Mouse (Mus musculus): ENCODE results near the gene Vamp9. TPM values are rescaled to one million over a fixed set of nuclear protein-coding genes. Genes with fewer than 3 reads are reported as not detected.

The Vamp9 gene
- not detected for total RNA-seq (2018; cell fraction: chromatin; rRNA removed)
- not detected for total RNA-seq (2018; cell fraction: cytosol; rRNA removed)
- total RNA-seq (2018; cell fraction: nucleus; rRNA removed), result not detected
- polyA plus RNA-seq (2018), result not detected in 3 replicates

GRCm38 (mm10) chr5:99906181-99906956 lies at the start of gene Vamp9:
Vamp9 (plus strand) TSS chr5:99906254.
- Histone ChIP-seq H3K4me3 (ENCODE audit: inconsistent target) (no peak within 1 kb of the TSS), H3K79me2 (ENCODE audit: inconsistent target) (no peaks in the 10 kb centered on the region), H3K27ac (no peak within 1 kb of the TSS), H3K36me3 (ENCODE audit: inconsistent target) (no peaks in the 10 kb centered on the region)
- 11% methylated on average over 47 of the region's 49 CpGs for WGBS (ENCODE audit: missing documents)

- Histone ChIP-seq H3K4me3 (ENCODE audit: inconsistent target) (no peak overlapping the region), H3K27ac (no peak overlapping the region), H3K79me2 (ENCODE audit: inconsistent target) (no peaks in the 10 kb centered on the region), H3K36me3 (ENCODE audit: inconsistent target) (no peaks in the 10 kb centered on the region)
- 32% methylated on average over 14 of the region's 14 CpGs for WGBS (ENCODE audit: missing documents)
Measured at GRCm38 (mm10) chr5:99857106-99857637, 48.9 kb upstream of the Vamp9 start.

- no peak overlapping the region for H3K4me3 ChIP-seq (ENCODE audit: inconsistent target)
- no peaks in the 10 kb centered on the region for H3K36me3 ChIP-seq (ENCODE audit: inconsistent target)
- no peak overlapping the region for H3K27ac ChIP-seq
- no peaks in the 10 kb centered on the region for H3K79me2 ChIP-seq (ENCODE audit: inconsistent target)
- 91% methylated on average over 13 of the region's 13 CpGs for WGBS (ENCODE audit: missing documents)
Measured at GRCm38 (mm10) chr5:99859637-99860433, 46.2 kb upstream of the Vamp9 start.

GRCm38 (mm10) chr5:99861816-99862215 lies 44.2 kb upstream of the Vamp9 start:
- no peak overlapping the region for H3K27ac ChIP-seq
- no peaks in the 10 kb centered on the region for H3K36me3 ChIP-seq (ENCODE audit: inconsistent target)
- WGBS (ENCODE audit: missing documents), result 93% methylated on average over 6 of the region's 6 CpGs
- no peaks in the 10 kb centered on the region for H3K79me2 ChIP-seq (ENCODE audit: inconsistent target)
- no peak overlapping the region for H3K4me3 ChIP-seq (ENCODE audit: inconsistent target)

GRCm38 (mm10) chr5:99863656-99864380 lies 42.2 kb upstream of the Vamp9 start:
- WGBS (ENCODE audit: missing documents), result 76% methylated on average over 13 of the region's 13 CpGs
- Histone ChIP-seq H3K4me3 (ENCODE audit: inconsistent target) (no peak overlapping the region), H3K36me3 (ENCODE audit: inconsistent target) (no peaks in the 10 kb centered on the region), H3K79me2 (ENCODE audit: inconsistent target) (no peaks in the 10 kb centered on the region), H3K27ac (no peak overlapping the region)

- Histone ChIP-seq H3K36me3 (ENCODE audit: inconsistent target) (no peaks in the 10 kb centered on the region), H3K79me2 (ENCODE audit: inconsistent target) (no peaks in the 10 kb centered on the region), H3K27ac (no peak overlapping the region), H3K4me3 (ENCODE audit: inconsistent target) (no peak overlapping the region)
- 100% methylated on average over 1 of the region's 1 CpGs for WGBS (ENCODE audit: missing documents)
Measured at GRCm38 (mm10) chr5:99865779-99866178, 40.3 kb upstream of the Vamp9 start.

- Histone ChIP-seq H3K4me3 (ENCODE audit: inconsistent target) (no peak overlapping the region), H3K36me3 (ENCODE audit: inconsistent target) (no peaks in the 10 kb centered on the region), H3K79me2 (ENCODE audit: inconsistent target) (no peaks in the 10 kb centered on the region), H3K27ac (no peak overlapping the region)
- WGBS (ENCODE audit: missing documents), result 92% methylated on average over 17 of the region's 17 CpGs
Measured at GRCm38 (mm10) chr5:99868286-99868685, 37.8 kb upstream of the Vamp9 start.

- Histone ChIP-seq H3K4me3 (ENCODE audit: inconsistent target) (no peak overlapping the region), H3K79me2 (ENCODE audit: inconsistent target) (no peaks in the 10 kb centered on the region), H3K36me3 (ENCODE audit: inconsistent target) (no peaks in the 10 kb centered on the region), H3K27ac (no peak overlapping the region)
- WGBS (ENCODE audit: missing documents), result 30% methylated on average over 9 of the region's 9 CpGs
Measured at GRCm38 (mm10) chr5:99868923-99869322, 37.1 kb upstream of the Vamp9 start.

GRCm38 (mm10) chr5:99877565-99877964 lies 28.5 kb upstream of the Vamp9 start:
- 94% methylated on average over 9 of the region's 9 CpGs for WGBS (ENCODE audit: missing documents)
- Histone ChIP-seq H3K36me3 (ENCODE audit: inconsistent target) (no peaks in the 10 kb centered on the region), H3K4me3 (ENCODE audit: inconsistent target) (no peak overlapping the region), H3K27ac (no peak overlapping the region), H3K79me2 (ENCODE audit: inconsistent target) (no peaks in the 10 kb centered on the region)

- no peak overlapping the region for H3K27ac ChIP-seq
- no peaks in the 10 kb centered on the region for H3K79me2 ChIP-seq (ENCODE audit: inconsistent target)
- no peaks in the 10 kb centered on the region for H3K36me3 ChIP-seq (ENCODE audit: inconsistent target)
- no peak overlapping the region for H3K4me3 ChIP-seq (ENCODE audit: inconsistent target)
- WGBS (ENCODE audit: missing documents), result 75% methylated on average over 2 of the region's 3 CpGs
Measured at GRCm38 (mm10) chr5:99882441-99882840, 23.6 kb upstream of the Vamp9 start.

- Histone ChIP-seq H3K79me2 (ENCODE audit: inconsistent target) (no peaks in the 10 kb centered on the region), H3K27ac (no peak overlapping the region), H3K4me3 (ENCODE audit: inconsistent target) (no peak overlapping the region), H3K36me3 (ENCODE audit: inconsistent target) (no peaks in the 10 kb centered on the region)
- 90% methylated on average over 4 of the region's 4 CpGs for WGBS (ENCODE audit: missing documents)
Measured at GRCm38 (mm10) chr5:99884035-99884434, 22.0 kb upstream of the Vamp9 start.

GRCm38 (mm10) chr5:99887133-99887532 lies 18.9 kb upstream of the Vamp9 start:
- no peak overlapping the region for H3K4me3 ChIP-seq (ENCODE audit: inconsistent target)
- no peaks in the 10 kb centered on the region for H3K79me2 ChIP-seq (ENCODE audit: inconsistent target)
- H3K27ac ChIP-seq, result no peak overlapping the region
- no peaks in the 10 kb centered on the region for H3K36me3 ChIP-seq (ENCODE audit: inconsistent target)
- WGBS (ENCODE audit: missing documents), result 50% methylated on average over 1 of the region's 1 CpGs

GRCm38 (mm10) chr5:99891516-99892441 lies 14.3 kb upstream of the Vamp9 start:
- Histone ChIP-seq H3K79me2 (ENCODE audit: inconsistent target) (no peaks in the 10 kb centered on the region), H3K4me3 (ENCODE audit: inconsistent target) (no peak overlapping the region), H3K27ac (no peak overlapping the region), H3K36me3 (ENCODE audit: inconsistent target) (no peaks in the 10 kb centered on the region)
- 87% methylated on average over 12 of the region's 12 CpGs for WGBS (ENCODE audit: missing documents)

Data from macrophage (primary cell).